Mouse (Mus musculus) forebrain, embryonic 11.5 days (tissue): ENCODE measurements around the gene Inca1. TPM values are rescaled to one million over a fixed set of nuclear protein-coding genes. Genes with fewer than 3 reads are reported as not detected.
A peak's percentile ranks its signal among the peaks of the same experiment; 100 is the strongest.

Experiments used
- ATAC-seq: fragments of 200-750 bp; cut with Nextera tagmentation; replicated peaks from 2 replicates; pipeline ENCODE4 v1.8.0; 2017; ENCODE audit warnings: moderate TSS enrichment; ENCODE audit not compliant: low FRiP score
- DNase-seq: peaks from one replicate; pipeline ENCODE4 v3.0.0-alpha.2; 2017; ENCODE audit warnings: low spot score
- H3K27ac ChIP-seq: fragments of 300-500 bp; sonication (generic); 2 replicates; pipeline ENCODE4 v1.5.1; 2014; ENCODE audit warnings: low read depth, low read length
- H3K27me3 ChIP-seq: fragments of 300-500 bp; sonication (generic); 2 replicates; pipeline ENCODE4 v1.6.1; 2014; ENCODE audit warnings: mild to moderate bottlenecking, low read length, mixed read lengths; ENCODE audit not compliant: control insufficient read depth, insufficient read depth
- H3K36me3 ChIP-seq: fragments of 300-500 bp; sonication (generic); 2 replicates; pipeline ENCODE4 v1.6.1; 2014; ENCODE audit warnings: mild to moderate bottlenecking, low read length, moderate library complexity, mixed read lengths; ENCODE audit not compliant: control insufficient read depth, insufficient read depth
- H3K4me1 ChIP-seq: fragments of 300-500 bp; sonication (generic); replicated peaks from 2 replicates; pipeline ENCODE4 v1.6.1; 2014; ENCODE audit warnings: low read length, mixed read lengths; ENCODE audit not compliant: control insufficient read depth, insufficient read depth
- H3K4me2 ChIP-seq: fragments of 300-500 bp; sonication (generic); 2 replicates; pipeline ENCODE4 v1.6.1; 2014; ENCODE audit warnings: low read depth, mild to moderate bottlenecking, low read length, moderate library complexity, mixed read lengths; ENCODE audit not compliant: severe bottlenecking
- H3K4me3 ChIP-seq: fragments of 300-500 bp; sonication (generic); 2 replicates; pipeline ENCODE4 v1.5.1; 2014; ENCODE audit warnings: low read depth, low read length
- H3K9ac ChIP-seq: fragments of 300-500 bp; sonication (generic); 2 replicates; pipeline ENCODE4 v1.6.1; 2014; ENCODE audit warnings: low read length
- H3K9me3 ChIP-seq: fragments of 300-500 bp; sonication (generic); 2 replicates; pipeline ENCODE4 v1.6.1; 2016; ENCODE audit warnings: low read length, mixed read lengths; ENCODE audit not compliant: control insufficient read depth
- WGBS: fragments of 180-500 bp; shearing (Covaris S2); extraction: QIAGEN DNeasy Blood & Tissue Kit; methylation state at CpG from one replicate; pipeline ENCODE4 v1.1.7; 2014; 5-methylcytosine and 5-hydroxymethylcytosine counted together
- polyA plus RNA-seq: library from polyadenylated mRNA; unstranded; fragments of >200 nt; fragmentation: Nextera tagmentation; extraction: Ambion mirVana; gene quantifications from 2 replicates; pipeline ENCODE4 v1.2.1, GENCODE M21; 2014

Inca1 gene
- polyA plus RNA-seq, 1 experiment from 2014 or later, result 0.65 TPM

DNA sequence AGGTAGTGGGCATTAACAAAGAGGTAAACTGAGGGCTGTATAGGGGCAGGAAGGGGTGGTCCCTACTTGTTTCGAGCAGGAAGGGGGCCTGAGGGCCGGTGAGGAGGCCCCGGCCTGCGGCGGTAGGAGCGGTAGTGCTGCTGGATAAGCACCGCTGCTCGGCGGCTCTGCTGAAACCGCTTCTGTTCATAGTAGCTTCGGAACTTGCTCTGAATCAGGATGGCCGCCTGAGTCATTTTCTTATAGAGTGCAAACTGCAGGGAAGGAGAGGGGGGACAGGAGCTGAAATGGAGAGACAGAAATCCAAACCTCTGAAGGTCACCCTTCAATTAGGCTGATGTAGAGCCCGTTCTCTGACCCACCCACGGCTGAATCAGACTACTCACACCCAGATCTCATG is 29.5 kb downstream of the Inca1 start:
- 50% methylated on average over 14 of the region's 14 CpGs for WGBS
- no peaks in the 10 kb centered on the region for H3K27me3 ChIP-seq
- H3K4me1 ChIP-seq, result peaks cover 4% of the 10 kb centered on the region; the same call in 1 of the 2 replicates
- peak overlapping the region; percentile 94 for H3K4me2 ChIP-seq
- H3K27ac ChIP-seq, result peak overlapping the region; percentile 93; the same call in 1 of the 2 replicates
- H3K9ac ChIP-seq, result peak overlapping the region; percentile 81
- no peak for DNase-seq
- peak overlapping the region; percentile 69 for H3K4me3 ChIP-seq
- no peaks in the 10 kb centered on the region for H3K36me3 ChIP-seq
- no peak for ATAC-seq
- H3K9me3 ChIP-seq, result no peaks in the 10 kb centered on the region

DNA sequence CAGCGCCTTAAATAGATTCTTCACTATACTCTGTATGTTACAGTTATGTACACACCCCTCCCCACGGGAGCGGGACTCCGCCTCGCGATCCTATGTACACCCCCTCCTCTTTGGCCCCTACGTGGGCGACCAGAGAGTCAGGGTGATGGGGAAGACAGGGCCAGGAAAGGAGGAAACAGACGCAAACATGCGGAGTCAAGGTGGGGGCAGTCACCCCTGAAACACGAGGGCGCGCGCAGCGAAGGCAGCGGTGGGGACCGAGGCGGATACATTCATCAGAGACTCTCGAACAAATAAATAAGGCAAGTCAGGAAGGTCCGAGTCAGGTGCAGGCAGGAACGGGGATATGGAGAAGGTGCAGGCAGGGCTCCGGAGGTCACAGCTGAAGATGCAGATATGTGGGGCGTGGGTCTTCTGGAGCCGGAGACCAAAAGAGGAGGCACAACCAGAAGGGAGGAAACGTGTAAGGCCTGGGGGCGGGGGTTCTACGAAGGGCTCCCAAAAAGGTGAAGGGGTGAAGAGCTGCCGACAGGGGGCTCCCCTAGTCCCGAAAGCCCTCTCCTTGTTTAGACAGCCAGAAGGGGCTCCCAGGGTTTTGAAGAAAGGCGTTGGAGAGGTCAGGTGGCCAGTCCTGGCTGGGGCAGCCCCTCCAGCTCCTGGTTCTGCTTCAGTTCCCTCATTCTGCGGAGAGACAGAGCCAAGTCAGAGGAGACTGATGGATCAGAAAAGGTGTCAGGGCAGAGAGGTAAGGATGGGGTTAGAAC is 30.2 kb downstream of the Inca1 start:
- under 1% methylated on average over 31 of the region's 31 CpGs for WGBS
- peaks cover 1% of the 10 kb centered on the region; the same call in 1 of the 2 replicates for H3K36me3 ChIP-seq
- DNase-seq (peak; percentile 87), ATAC-seq (peak; percentile 42)
- H3K9ac ChIP-seq, result peak overlapping the region; percentile 81
- peak overlapping the region; percentile 93 for H3K27ac ChIP-seq
- peak overlapping the region; percentile 69 for H3K4me3 ChIP-seq
- H3K4me2 ChIP-seq, result peak overlapping the region; percentile 94
- peaks cover 4% of the 10 kb centered on the region; the same call in 1 of the 2 replicates for H3K4me1 ChIP-seq
- H3K27me3 ChIP-seq, result no peaks in the 10 kb centered on the region
- no peaks in the 10 kb centered on the region for H3K9me3 ChIP-seq

DNA sequence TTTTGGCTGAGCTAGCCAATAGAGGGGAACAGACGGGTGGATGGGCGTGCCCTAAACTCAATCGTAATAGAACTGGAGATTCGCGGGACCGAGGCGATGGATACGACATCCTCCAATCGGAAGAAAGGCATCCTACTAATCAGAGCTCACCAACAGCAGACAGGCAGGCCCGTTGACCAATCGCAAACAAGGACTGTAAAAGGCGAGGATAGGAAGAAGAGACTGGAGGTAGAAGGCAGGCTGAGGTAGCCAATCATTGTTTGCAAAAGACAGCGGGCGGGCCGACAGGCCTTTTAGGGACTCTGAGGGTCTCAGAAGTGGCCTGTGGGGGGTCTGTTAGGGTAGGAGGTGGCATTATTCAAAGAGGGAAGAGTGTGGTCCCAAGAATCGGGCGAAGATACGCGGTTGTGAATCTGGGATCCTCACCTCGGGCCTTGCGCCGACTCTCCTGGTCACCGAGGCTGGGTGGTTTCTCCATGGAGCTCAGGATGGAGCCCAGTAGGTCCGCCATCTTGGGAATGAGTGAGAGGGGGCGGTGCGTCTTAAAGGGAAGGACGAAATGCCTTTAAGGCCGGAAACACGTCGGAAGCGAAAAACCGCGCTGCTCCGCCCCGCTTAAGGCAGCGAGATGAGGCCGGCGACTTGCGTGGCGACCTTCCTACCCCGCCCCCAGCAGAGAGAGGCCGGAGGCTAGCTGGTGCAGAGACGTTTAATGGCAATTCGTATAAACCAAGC is 31.0 kb downstream of the Inca1 start, which contains the start of gene Spag7:
Gene Spag7 (minus strand): TSS at position 646 of the 735 bp plus-strand sequence.
- peak; percentile 95 for ATAC-seq
- Histone ChIP-seq H3K9me3 (no peaks in the 10 kb centered on the region), H3K4me2 (peak within 1 kb of the TSS; percentile 94), H3K9ac (peak within 1 kb of the TSS; percentile 81), H3K27ac (peak within 1 kb of the TSS; percentile 93), H3K27me3 (no peaks in the 10 kb centered on the region), H3K36me3 (peaks cover 8% of the 10 kb centered on the region; the same call in 1 of the 2 replicates), H3K4me3 (peak within 1 kb of the TSS; percentile 69), H3K4me1 (peaks cover 4% of the 10 kb centered on the region; the same call in 1 of the 2 replicates)
- WGBS, result under 1% methylated on average over 44 of the region's 44 CpGs
- DNase-seq, result peak; percentile 95

DNA sequence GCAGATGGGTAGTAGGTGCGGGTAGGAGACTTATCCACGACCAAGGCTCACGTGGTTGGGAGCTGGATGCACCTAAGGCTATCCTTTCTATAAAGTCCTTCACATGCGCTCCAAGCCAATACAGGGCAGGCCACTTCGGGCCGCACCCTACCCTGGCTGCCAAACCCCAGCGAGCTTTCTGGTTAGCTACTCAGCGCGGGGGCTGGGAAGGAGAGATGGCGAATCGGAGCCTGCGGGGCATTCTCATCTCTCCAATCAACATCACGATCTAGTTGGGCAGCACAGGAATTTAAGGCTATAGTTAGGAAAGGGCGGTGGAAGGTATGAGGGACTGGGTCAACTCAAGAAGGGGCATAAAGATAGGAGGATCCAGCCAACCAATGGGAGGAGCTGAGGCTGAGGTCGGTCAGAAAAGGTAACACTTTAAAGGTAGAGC is 31.6 kb downstream of the Inca1 start:
- ATAC-seq (peak; percentile 39; the same call in 1 of the 2 replicates), DNase-seq (no peak)
- H3K27me3 ChIP-seq, result no peaks in the 10 kb centered on the region
- peak overlapping the region; percentile 69 for H3K4me3 ChIP-seq
- peaks cover 4% of the 10 kb centered on the region; the same call in 1 of the 2 replicates for H3K4me1 ChIP-seq
- H3K9me3 ChIP-seq, result no peaks in the 10 kb centered on the region
- H3K27ac ChIP-seq, result peak overlapping the region; percentile 37; the same call in 1 of the 2 replicates
- peaks cover 8% of the 10 kb centered on the region; the same call in 1 of the 2 replicates for H3K36me3 ChIP-seq
- WGBS, result under 1% methylated on average over 15 of the region's 15 CpGs
- peak overlapping the region; percentile 62 for H3K9ac ChIP-seq
- peak overlapping the region; percentile 76 for H3K4me2 ChIP-seq

DNA sequence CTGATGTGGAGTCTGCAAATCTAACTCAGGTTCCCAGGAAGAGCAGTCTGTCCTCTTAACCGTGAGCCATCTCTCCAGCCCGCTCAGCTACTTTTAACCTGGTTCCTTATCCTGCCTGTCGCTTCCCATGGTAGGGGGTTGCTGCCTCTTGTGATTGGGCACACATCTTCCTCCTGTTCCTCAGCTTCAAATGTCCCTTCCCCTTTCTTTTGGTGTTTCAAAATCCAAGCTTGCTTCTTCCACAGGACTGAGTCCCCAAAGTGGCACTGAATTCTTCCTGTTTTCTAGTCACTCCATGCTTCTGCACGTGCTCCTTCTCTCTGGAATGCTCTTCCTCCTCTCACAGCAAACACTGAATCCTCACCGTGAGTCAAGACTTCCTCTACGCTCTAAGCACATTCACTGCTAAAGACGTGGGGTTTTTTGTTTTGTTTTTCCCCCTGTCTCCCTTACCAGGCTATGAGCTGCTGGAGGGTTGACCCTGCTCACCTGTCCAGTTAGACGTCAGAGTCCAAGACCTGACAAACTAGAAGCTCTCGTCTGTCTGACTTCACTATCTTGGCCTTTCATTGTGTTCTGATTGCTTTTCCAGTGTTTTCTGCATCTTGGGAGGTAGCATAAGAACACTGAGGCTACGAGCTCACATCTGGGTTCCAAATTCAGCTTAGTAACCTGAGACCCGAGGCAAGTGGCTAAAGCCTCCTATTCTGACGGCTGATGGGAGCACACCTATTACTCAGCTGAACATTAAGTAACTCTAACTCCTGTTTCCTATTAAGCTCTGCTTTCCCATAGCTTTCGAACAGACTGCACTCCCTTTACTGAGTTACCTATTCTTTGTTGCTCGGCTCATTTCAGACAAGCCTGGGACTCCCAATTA is 32.4 kb downstream of the Inca1 start:
- H3K9me3 ChIP-seq, result no peaks in the 10 kb centered on the region
- DNase-seq, result no peak
- H3K4me1 ChIP-seq, result peaks cover 4% of the 10 kb centered on the region; the same call in 1 of the 2 replicates
- no peak for ATAC-seq
- H3K9ac ChIP-seq, result peak overlapping the region; percentile 62; the same call in 1 of the 2 replicates
- H3K27me3 ChIP-seq, result no peaks in the 10 kb centered on the region
- peaks cover 12% of the 10 kb centered on the region; the same call in 1 of the 2 replicates for H3K36me3 ChIP-seq
- WGBS, result 74% methylated on average over 14 of the region's 14 CpGs
- no peak overlapping the region for H3K27ac ChIP-seq
- peak overlapping the region; percentile 76; the same call in 1 of the 2 replicates for H3K4me2 ChIP-seq
- peak overlapping the region; percentile 69 for H3K4me3 ChIP-seq

DNA sequence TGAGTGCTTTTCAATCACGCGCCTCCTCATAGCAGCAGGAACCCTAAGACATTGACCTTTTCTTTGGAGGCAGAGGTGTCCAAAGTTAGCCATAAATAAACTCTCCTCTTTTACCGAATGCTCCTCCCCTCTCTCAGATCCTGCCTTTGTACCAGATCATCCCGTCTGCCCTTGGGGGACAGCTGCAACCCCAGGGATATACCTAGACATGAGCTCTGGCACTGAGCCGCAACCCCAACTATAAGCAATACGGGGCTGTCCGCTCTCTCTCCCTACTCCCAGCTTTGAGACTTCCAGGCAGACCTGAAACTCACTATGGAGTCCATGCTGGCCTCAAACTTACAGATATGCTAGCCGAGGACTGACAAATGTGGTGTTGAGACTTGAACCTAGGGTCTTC is 33.3 kb downstream of the Inca1 start:
- no peak for DNase-seq
- Histone ChIP-seq H3K4me2 (no peak overlapping the region), H3K9ac (no peak overlapping the region), H3K27ac (no peak overlapping the region), H3K27me3 (no peaks in the 10 kb centered on the region), H3K36me3 (peaks cover 14% of the 10 kb centered on the region; the same call in 1 of the 2 replicates), H3K9me3 (no peaks in the 10 kb centered on the region), H3K4me3 (no peak overlapping the region), H3K4me1 (peaks cover 4% of the 10 kb centered on the region; the same call in 1 of the 2 replicates)
- WGBS, result 97% methylated on average over 8 of the region's 8 CpGs
- no peak for ATAC-seq

DNA sequence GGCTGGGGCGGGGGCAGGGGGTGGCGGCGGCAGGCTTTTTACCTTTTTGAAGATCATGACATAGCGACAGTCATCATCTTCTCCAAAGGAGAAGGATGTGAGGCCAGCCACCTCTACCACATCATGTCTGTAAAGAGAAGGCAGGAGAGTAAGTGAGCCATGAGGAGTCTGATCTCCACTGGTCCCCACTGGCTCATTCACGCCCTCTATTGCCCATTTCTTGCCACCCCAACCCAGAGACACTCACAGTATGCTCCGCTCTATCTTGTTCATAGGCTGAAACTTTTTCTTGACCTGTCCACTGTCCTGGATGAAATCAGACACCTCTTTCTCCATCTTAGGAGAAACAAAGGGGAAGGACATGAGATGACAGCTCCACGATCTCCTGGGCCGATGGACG is 35.2 kb downstream of the Inca1 start:
- H3K27me3 ChIP-seq, result no peaks in the 10 kb centered on the region
- no peak overlapping the region for H3K9ac ChIP-seq
- 93% methylated on average over 9 of the region's 9 CpGs for WGBS
- H3K4me3 ChIP-seq, result no peak overlapping the region
- ATAC-seq (no peak), DNase-seq (no peak)
- no peak overlapping the region for H3K4me2 ChIP-seq
- peaks cover 14% of the 10 kb centered on the region; the same call in 1 of the 2 replicates for H3K36me3 ChIP-seq
- no peak overlapping the region for H3K27ac ChIP-seq
- no peaks in the 10 kb centered on the region for H3K4me1 ChIP-seq
- H3K9me3 ChIP-seq, result no peaks in the 10 kb centered on the region
